Mouse (Mus musculus): ENCODE measurements around the gene Schip1. TPM values are rescaled to one million over a fixed set of nuclear protein-coding genes. Genes with fewer than 3 reads are reported as not detected.

The Schip1 gene
- polyA plus RNA-seq, 1 experiment from 2014 or later = 188 TPM

- no peaks in the 10 kb centered on the region for H3K4me1 ChIP-seq (ENCODE audit: control insufficient read depth, insufficient read depth, low read length)
- ATAC-seq (ENCODE audit: low read depth) = no peak
- no peaks in the 10 kb centered on the region for H3K27me3 ChIP-seq (ENCODE audit: control insufficient read depth, insufficient read depth, low read length)
- no peak overlapping the region for H3K9ac ChIP-seq (replicated peaks; ENCODE audit: low read depth, low read length)
- H3K36me3 ChIP-seq (ENCODE audit: control insufficient read depth, insufficient read depth, low read length) = no peaks in the 10 kb centered on the region
- WGBS = 46% methylated on average over 7 of the region's 7 CpGs
- H3K4me2 ChIP-seq (ENCODE audit: low read depth, low read length) = no peak overlapping the region
- no peak overlapping the region for H3K4me3 ChIP-seq (ENCODE audit: low read depth, low read length)
- no peak overlapping the region for H3K27ac ChIP-seq (ENCODE audit: low read depth, low read length)
- H3K9me3 ChIP-seq (ENCODE audit: control insufficient read depth, low read length) = no peaks in the 10 kb centered on the region
Measured at GRCm38 (mm10) chr3:68434435-68434834, 369.8 kb downstream of the Schip1 start.

- no peaks in the 10 kb centered on the region for H3K9me3 ChIP-seq (ENCODE audit: control insufficient read depth, low read length)
- ATAC-seq (ENCODE audit: low read depth) = no peak
- no peaks in the 10 kb centered on the region for H3K4me1 ChIP-seq (ENCODE audit: control insufficient read depth, insufficient read depth, low read length)
- H3K36me3 ChIP-seq (ENCODE audit: control insufficient read depth, insufficient read depth, low read length) = no peaks in the 10 kb centered on the region
- no peak overlapping the region for H3K4me2 ChIP-seq (ENCODE audit: low read depth, low read length)
- H3K27me3 ChIP-seq (ENCODE audit: control insufficient read depth, insufficient read depth, low read length) = no peaks in the 10 kb centered on the region
- no peak overlapping the region for H3K9ac ChIP-seq (replicated peaks; ENCODE audit: low read depth, low read length)
- H3K4me3 ChIP-seq (ENCODE audit: low read depth, low read length) = no peak overlapping the region
- no peak overlapping the region for H3K27ac ChIP-seq (ENCODE audit: low read depth, low read length)
- 81% methylated on average over 2 of the region's 2 CpGs for whole genome bisulfite sequencing
Measured at GRCm38 (mm10) chr3:68434897-68435296, 370.3 kb downstream of the Schip1 start.

- H3K27ac ChIP-seq (ENCODE audit: low read depth, low read length) = no peak overlapping the region
- no peaks in the 10 kb centered on the region for H3K36me3 ChIP-seq (ENCODE audit: control insufficient read depth, insufficient read depth, low read length)
- WGBS = 91% methylated on average over 2 of the region's 2 CpGs
- ATAC-seq (ENCODE audit: low read depth) = no peak
- no peaks in the 10 kb centered on the region for H3K4me1 ChIP-seq (ENCODE audit: control insufficient read depth, insufficient read depth, low read length)
- H3K9ac ChIP-seq (replicated peaks; ENCODE audit: low read depth, low read length) = no peak overlapping the region
- H3K27me3 ChIP-seq (ENCODE audit: control insufficient read depth, insufficient read depth, low read length) = no peaks in the 10 kb centered on the region
- no peaks in the 10 kb centered on the region for H3K9me3 ChIP-seq (ENCODE audit: control insufficient read depth, low read length)
- H3K4me2 ChIP-seq (ENCODE audit: low read depth, low read length) = no peak overlapping the region
- no peak overlapping the region for H3K4me3 ChIP-seq (ENCODE audit: low read depth, low read length)
Measured at GRCm38 (mm10) chr3:68448480-68448879, 383.9 kb downstream of the Schip1 start.

DNA sequence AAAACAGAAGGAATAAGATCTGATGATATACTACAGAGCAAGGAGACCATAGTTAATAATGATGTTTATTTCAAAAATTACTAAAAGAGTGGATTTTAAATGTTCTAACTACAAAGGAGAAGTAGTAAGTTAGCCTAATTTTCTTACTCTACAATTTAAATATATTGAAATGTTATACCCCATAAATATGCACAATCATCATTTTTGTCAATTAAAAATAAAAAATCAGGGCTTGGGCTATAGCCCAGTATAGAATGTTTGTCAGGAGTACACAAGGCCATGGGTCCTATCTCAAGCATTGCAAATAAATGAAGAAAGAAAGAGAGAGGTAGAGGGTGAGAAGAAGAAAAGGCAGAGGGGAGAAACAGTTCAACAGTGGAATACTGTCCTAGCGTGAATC, 387.0 kb downstream of the Schip1 start:
- no peak overlapping the region for H3K4me3 ChIP-seq (ENCODE audit: low read depth, low read length)
- H3K36me3 ChIP-seq (ENCODE audit: control insufficient read depth, insufficient read depth, low read length) = no peaks in the 10 kb centered on the region
- H3K4me1 ChIP-seq (ENCODE audit: control insufficient read depth, insufficient read depth, low read length) = no peaks in the 10 kb centered on the region
- no peaks in the 10 kb centered on the region for H3K9me3 ChIP-seq (ENCODE audit: control insufficient read depth, low read length)
- H3K27me3 ChIP-seq (ENCODE audit: control insufficient read depth, insufficient read depth, low read length) = no peaks in the 10 kb centered on the region
- no peak overlapping the region for H3K27ac ChIP-seq (ENCODE audit: low read depth, low read length)
- 100% methylated on average over 1 of the region's 1 CpGs for WGBS
- no peak overlapping the region for H3K4me2 ChIP-seq (ENCODE audit: low read depth, low read length)
- no peak for ATAC-seq (ENCODE audit: low read depth)
- H3K9ac ChIP-seq (replicated peaks; ENCODE audit: low read depth, low read length) = no peak overlapping the region

DNA sequence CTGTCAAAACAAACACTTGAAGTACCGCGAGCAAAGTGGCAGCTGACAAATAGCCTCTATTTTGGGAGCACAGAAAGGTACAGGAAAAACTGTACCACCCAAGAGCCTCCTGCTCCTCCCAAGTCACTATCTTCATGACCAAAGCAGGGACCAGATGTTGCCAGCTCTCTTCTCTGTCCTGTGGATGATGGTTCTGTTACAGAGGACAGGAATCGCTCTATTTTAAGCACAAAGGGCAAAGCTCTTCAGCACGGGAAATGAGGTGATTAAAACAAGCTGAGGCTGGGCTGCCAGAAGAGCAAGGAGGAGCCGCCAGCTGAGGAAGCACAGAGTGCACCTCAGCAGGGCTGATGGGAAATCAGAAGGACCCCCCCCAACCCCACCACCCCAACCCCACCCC, 388.7 kb downstream of the Schip1 start:
- no peaks in the 10 kb centered on the region for H3K4me1 ChIP-seq (ENCODE audit: control insufficient read depth, insufficient read depth, low read length)
- H3K9me3 ChIP-seq (ENCODE audit: control insufficient read depth, low read length) = no peaks in the 10 kb centered on the region
- no peak overlapping the region for H3K9ac ChIP-seq (replicated peaks; ENCODE audit: low read depth, low read length)
- no peak overlapping the region for H3K4me3 ChIP-seq (ENCODE audit: low read depth, low read length)
- no peak for ATAC-seq (ENCODE audit: low read depth)
- H3K27me3 ChIP-seq (ENCODE audit: control insufficient read depth, insufficient read depth, low read length) = no peaks in the 10 kb centered on the region
- WGBS = 27% methylated on average over 5 of the region's 5 CpGs
- no peaks in the 10 kb centered on the region for H3K36me3 ChIP-seq (ENCODE audit: control insufficient read depth, insufficient read depth, low read length)
- no peak overlapping the region for H3K4me2 ChIP-seq (ENCODE audit: low read depth, low read length)
- no peak overlapping the region for H3K27ac ChIP-seq (ENCODE audit: low read depth, low read length)

DNA sequence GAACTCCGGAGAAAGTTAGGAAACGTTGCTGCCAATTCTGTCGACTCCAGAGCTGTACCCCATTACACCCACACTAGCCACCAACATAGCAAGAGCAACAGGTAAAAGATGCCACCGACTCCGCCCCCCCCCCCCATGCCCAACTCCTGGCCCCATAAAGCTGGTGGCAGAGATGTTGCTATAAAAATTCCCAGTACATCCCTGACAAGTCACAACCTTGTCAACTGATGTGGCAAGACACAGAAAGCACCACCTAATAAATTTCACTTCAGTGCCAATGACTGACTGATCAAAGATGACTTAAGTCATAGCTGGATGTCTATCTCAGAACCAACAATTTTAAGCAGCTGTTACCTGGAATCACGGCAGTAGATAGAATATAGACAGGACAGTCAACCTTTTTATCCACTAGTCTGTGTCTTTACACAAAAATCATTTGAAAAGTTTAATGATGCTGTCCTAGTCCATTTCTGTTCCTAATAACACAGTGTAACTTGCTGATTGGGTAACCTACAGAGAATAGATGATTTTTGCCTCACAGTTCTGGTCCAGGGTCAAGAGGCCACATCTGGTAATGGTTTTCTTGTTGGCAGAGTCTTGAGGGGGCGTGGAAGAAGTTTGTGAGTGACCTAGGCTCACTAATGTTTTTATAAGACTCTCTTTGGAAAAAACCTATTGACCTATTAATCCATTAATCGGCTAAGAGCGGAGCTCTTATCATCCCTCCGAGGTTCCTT, 389.3 kb downstream of the Schip1 start:
- no peak for ATAC-seq (ENCODE audit: low read depth)
- H3K27me3 ChIP-seq (ENCODE audit: control insufficient read depth, insufficient read depth, low read length) = no peaks in the 10 kb centered on the region
- H3K4me2 ChIP-seq (ENCODE audit: low read depth, low read length) = no peak overlapping the region
- H3K9me3 ChIP-seq (ENCODE audit: control insufficient read depth, low read length) = no peaks in the 10 kb centered on the region
- no peak overlapping the region for H3K4me3 ChIP-seq (ENCODE audit: low read depth, low read length)
- H3K4me1 ChIP-seq (ENCODE audit: control insufficient read depth, insufficient read depth, low read length) = no peaks in the 10 kb centered on the region
- 75% methylated on average over 10 of the region's 10 CpGs for WGBS
- H3K9ac ChIP-seq (replicated peaks; ENCODE audit: low read depth, low read length) = no peak overlapping the region
- H3K36me3 ChIP-seq (ENCODE audit: control insufficient read depth, insufficient read depth, low read length) = no peaks in the 10 kb centered on the region
- H3K27ac ChIP-seq (ENCODE audit: low read depth, low read length) = no peak overlapping the region

GRCm38 (mm10) chr3:68466643-68467042, 402.0 kb downstream of the Schip1 start:
- no peaks in the 10 kb centered on the region for H3K27me3 ChIP-seq (ENCODE audit: control insufficient read depth, insufficient read depth, low read length)
- no peak overlapping the region for H3K27ac ChIP-seq (ENCODE audit: low read depth, low read length)
- no peak overlapping the region for H3K4me3 ChIP-seq (ENCODE audit: low read depth, low read length)
- no peak for ATAC-seq (ENCODE audit: low read depth)
- H3K36me3 ChIP-seq (ENCODE audit: control insufficient read depth, insufficient read depth, low read length) = no peaks in the 10 kb centered on the region
- H3K4me2 ChIP-seq (ENCODE audit: low read depth, low read length) = no peak overlapping the region
- no peak overlapping the region for H3K9ac ChIP-seq (replicated peaks; ENCODE audit: low read depth, low read length)
- WGBS = 46% methylated on average over 5 of the region's 5 CpGs
- no peaks in the 10 kb centered on the region for H3K4me1 ChIP-seq (ENCODE audit: control insufficient read depth, insufficient read depth, low read length)
- H3K9me3 ChIP-seq (ENCODE audit: control insufficient read depth, low read length) = no peaks in the 10 kb centered on the region

DNA sequence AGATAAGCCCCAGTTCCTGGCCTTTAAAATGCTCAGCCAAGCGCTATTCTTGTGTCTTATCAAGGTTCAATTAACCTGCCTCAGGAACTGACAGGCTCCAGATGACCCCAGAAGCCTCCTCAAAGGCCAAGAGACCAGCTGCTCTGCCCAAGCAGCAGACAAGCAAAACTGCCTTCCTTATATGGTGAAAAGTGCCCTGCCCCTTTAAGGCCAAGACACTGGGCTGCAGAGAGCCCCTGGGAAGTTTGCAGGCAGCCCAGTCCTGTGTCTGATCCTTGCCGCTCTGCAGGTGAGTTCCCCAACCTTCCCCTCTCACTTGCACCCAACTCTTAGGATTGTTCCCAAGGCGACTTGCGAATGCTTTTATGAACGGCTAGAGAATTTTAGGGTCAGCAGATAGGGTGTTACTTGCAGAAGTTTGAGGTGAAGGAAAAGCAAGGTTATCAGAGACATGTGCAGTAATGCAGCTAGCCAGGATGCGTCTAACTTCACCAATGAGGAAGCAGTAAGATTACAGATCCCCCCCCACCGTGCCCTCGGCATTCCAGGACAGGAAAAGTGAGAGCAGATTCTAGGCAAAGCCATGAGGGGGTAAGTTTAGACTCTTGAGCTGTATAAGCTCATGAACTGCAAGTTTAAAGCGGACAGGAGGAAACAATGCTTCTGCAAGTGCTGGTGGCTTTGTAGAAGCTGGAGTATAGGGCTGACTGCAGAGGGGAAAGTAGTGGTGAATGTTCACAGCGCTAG, 403.5 kb downstream of the Schip1 start:
- WGBS = 3% methylated on average over 10 of the region's 10 CpGs
- no peak overlapping the region for H3K27ac ChIP-seq (ENCODE audit: low read depth, low read length)
- H3K27me3 ChIP-seq (ENCODE audit: control insufficient read depth, insufficient read depth, low read length) = no peaks in the 10 kb centered on the region
- no peaks in the 10 kb centered on the region for H3K9me3 ChIP-seq (ENCODE audit: control insufficient read depth, low read length)
- no peak overlapping the region for H3K9ac ChIP-seq (replicated peaks; ENCODE audit: low read depth, low read length)
- no peak overlapping the region for H3K4me3 ChIP-seq (ENCODE audit: low read depth, low read length)
- 0 out of 2 replicates have a peak, but pooled peaks have one; percentile 38 for ATAC-seq (ENCODE audit: low read depth)
- peak overlapping the region; percentile 36 for H3K4me2 ChIP-seq (ENCODE audit: low read depth, low read length)
- no peaks in the 10 kb centered on the region for H3K36me3 ChIP-seq (ENCODE audit: control insufficient read depth, insufficient read depth, low read length)
- no peaks in the 10 kb centered on the region for H3K4me1 ChIP-seq (ENCODE audit: control insufficient read depth, insufficient read depth, low read length)

- Histone ChIP-seq H3K4me2 (ENCODE audit: low read depth, low read length) (no peak overlapping the region), H3K9me3 (ENCODE audit: control insufficient read depth, low read length) (no peaks in the 10 kb centered on the region), H3K36me3 (ENCODE audit: control insufficient read depth, insufficient read depth, low read length) (no peaks in the 10 kb centered on the region), H3K27ac (ENCODE audit: low read depth, low read length) (no peak overlapping the region), H3K27me3 (ENCODE audit: control insufficient read depth, insufficient read depth, low read length) (no peaks in the 10 kb centered on the region), H3K4me1 (ENCODE audit: control insufficient read depth, insufficient read depth, low read length) (no peaks in the 10 kb centered on the region), H3K9ac (replicated peaks; ENCODE audit: low read depth, low read length) (no peak overlapping the region), H3K4me3 (ENCODE audit: low read depth, low read length) (no peak overlapping the region)
- WGBS = 71% methylated on average over 1 of the region's 1 CpGs
- no peak for ATAC-seq (ENCODE audit: low read depth)
Measured at GRCm38 (mm10) chr3:68469643-68470042, 405.0 kb downstream of the Schip1 start.
